Comparison of ENCODE assay signal across 17 mouse cellular contexts in the genomic region with DNA sequence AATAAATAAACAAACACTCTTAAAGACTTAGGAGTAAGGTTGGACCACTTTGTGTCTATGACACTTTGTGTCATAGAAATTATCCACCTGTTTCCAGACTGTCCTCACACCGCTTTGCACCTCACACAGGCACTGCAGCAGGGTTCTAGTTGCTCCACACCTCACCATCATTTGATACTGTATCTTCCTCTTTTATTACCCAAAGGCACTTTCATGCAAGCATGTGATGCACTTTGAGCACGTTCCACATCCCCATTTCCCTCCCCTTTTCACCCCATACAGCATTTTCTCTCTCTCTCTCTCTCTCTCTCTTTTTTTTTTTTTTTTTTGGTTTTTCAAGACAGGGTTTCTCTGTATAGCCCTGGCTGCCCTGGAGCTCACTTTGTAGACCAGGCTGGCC.
"Had no signal": no experiment of that assay in that cellular context is flagged by ENCODE, and none has a peak within 500 bp of the region (broad histone marks: within the 10 kb centered on the region; RNA-seq: fewer than 3 reads in every experiment).

No protein-coding gene starts in this region.

- ATAC-seq: liver, postnatal 0 days; lung, postnatal 0 days; midbrain, embryonic 13.5 days; midbrain, embryonic 15.5 days had no signal

- H3K9ac ChIP-seq: liver, embryonic 15.5 days; liver, postnatal 0 days; lung, embryonic 15.5 days; midbrain, embryonic 13.5 days; midbrain, embryonic 15.5 days; neural tube, embryonic 12.5 days had no signal

- H3K9me3 ChIP-seq: liver, embryonic 15.5 days; lung, embryonic 15.5 days; megakaryocyte, embryonic 14.5 days; midbrain, embryonic 13.5 days; midbrain, embryonic 15.5 days; neural tube, embryonic 12.5 days had no signal

- H3K27ac ChIP-seq: liver, embryonic 15.5 days; lung, embryonic 15.5 days; macrophage; midbrain, embryonic 13.5 days; midbrain, embryonic 15.5 days; neural tube, embryonic 12.5 days had no signal

- H3K27me3 ChIP-seq: lung, embryonic 15.5 days; midbrain, embryonic 13.5 days; midbrain, embryonic 15.5 days; neural tube, embryonic 12.5 days had no signal

- H3K36me3 ChIP-seq: liver, embryonic 15.5 days; lung, embryonic 15.5 days; midbrain, embryonic 13.5 days; midbrain, embryonic 15.5 days; neural tube, embryonic 12.5 days had no signal

- H3K4me2 ChIP-seq: liver, embryonic 15.5 days; lung, embryonic 15.5 days; midbrain, embryonic 11.5 days; midbrain, embryonic 13.5 days; midbrain, embryonic 15.5 days; neural tube, embryonic 12.5 days had no signal

- DNase-seq: liver, postnatal 0 days; lung, adult 2 months; lung, postnatal 14 days; lung, postnatal 36 days; right cerebral cortex, postnatal 14 days; thymus, adult 18-20 months; thymus, postnatal 14 days; thymus, postnatal 4 days had no signal

- H3K4me3 ChIP-seq: liver, embryonic 15.5 days; lung, embryonic 15.5 days; megakaryocyte, embryonic 14.5 days; midbrain, embryonic 13.5 days; midbrain, embryonic 15.5 days; neural tube, embryonic 12.5 days had no signal

- H3K4me1 ChIP-seq: liver, embryonic 15.5 days; midbrain, embryonic 13.5 days; midbrain, embryonic 15.5 days; neural tube, embryonic 12.5 days had no signal
